In genomic region chr19:18758916-18759315, GRCm38 (mm10) we compare ENCODE assay signal across 10 mouse cellular contexts. TPM values are rescaled to one million over a fixed set of nuclear protein-coding genes. Genes with fewer than 3 reads are reported as not detected.
DNase-seq lines count a peak whose midpoint lies in the region; ATAC-seq lines count a peak whose summit lies in the region.
"Had no signal": no experiment of that assay in that cellular context is flagged by ENCODE, and none has a peak within 500 bp of the region (broad histone marks: within the 10 kb centered on the region; RNA-seq: fewer than 3 reads in every experiment).

No protein-coding gene starts in this region.

- H3K9ac ChIP-seq in midbrain, embryonic 13.5 days (replicated peaks): no peak overlapping the region
- H3K9ac ChIP-seq: liver, embryonic 13.5 days had no signal

- H3K27ac ChIP-seq in midbrain, embryonic 13.5 days: no peak overlapping the region
- H3K27ac ChIP-seq: liver, embryonic 13.5 days had no signal

- H3K9me3 ChIP-seq in midbrain, embryonic 13.5 days: no peaks in the 10 kb centered on the region
- H3K9me3 ChIP-seq: liver, embryonic 13.5 days had no signal

- peaks cover 4% of the 10 kb centered on the region; the same call in 1 of the 2 replicates for H3K4me1 ChIP-seq in midbrain, embryonic 13.5 days (replicated peaks)

- H3K4me3 ChIP-seq in midbrain, embryonic 13.5 days (replicated peaks): no peak overlapping the region
- H3K4me3 ChIP-seq: liver, embryonic 13.5 days had no signal

- no peaks in the 10 kb centered on the region for H3K36me3 ChIP-seq in midbrain, embryonic 13.5 days
- H3K36me3 ChIP-seq: liver, embryonic 13.5 days had no signal

- H3K4me2 ChIP-seq in midbrain, embryonic 13.5 days (replicated peaks): no peak overlapping the region
- H3K4me2 ChIP-seq: liver, embryonic 13.5 days had no signal

- 0 out of 2 replicates have a peak, but pooled peaks have one; percentile 60 for ATAC-seq in midbrain, embryonic 13.5 days
- ATAC-seq in erythroblast, adult 5-6 weeks (replicated peaks; ENCODE audit: low FRiP score, poor library complexity, severe bottlenecking): no peak

- H3K27me3 ChIP-seq in midbrain, embryonic 13.5 days: no peaks in the 10 kb centered on the region
- H3K27me3 ChIP-seq: liver, embryonic 13.5 days had no signal

- WGBS in midbrain, embryonic 13.5 days: 16% methylated on average over 9 of the region's 9 CpGs

- DNase-seq in kidney, adult 11 months: peak; percentile 12
- DNase-seq in kidney, adult 18-20 months: no peak
- DNase-seq in R1 (ENCODE audit: low read depth, low spot score): peak; percentile 18
- DNase-seq in kidney, adult 9 months: peak; percentile 18
- no peak for DNase-seq in layer of hippocampus, postnatal 25 days (ENCODE audit: extremely low spot score in 1 of 2, low spot score in 1 of 2)
- DNase-seq: layer of hippocampus, adult 9-11 months; liver, embryonic 13.5 days; thymus, postnatal 25 days had no signal

RNA-seq across cellular contexts. Expression of gene Trpm6, which starts 9.1 kb away (rescaled TPM):
- polyA plus RNA-seq in midbrain, embryonic 13.5 days (2015; fragmentation: Nextera tagmentation; extraction: Ambion mirVana): 0.36 and 0.43 TPM in 2 replicates
- under 1 TPM; 0.17 to 0.28 TPM for total RNA-seq in layer of hippocampus, postnatal 25 days (2021)
- total RNA-seq in erythroblast, adult 5-6 weeks (2015; ENCODE audit: low replicate concordance): not detected in 2 replicates
- 0.68 TPM in 1 of 2 replicates, not detected in the other for total RNA-seq in erythroblast, adult 5-6 weeks (2017; ENCODE audit: low replicate concordance)

RNA-seq across cellular contexts. Expression of gene D030056L22Rik, which starts 45.9 kb away (rescaled TPM):
- polyA plus RNA-seq in midbrain, embryonic 13.5 days (2015; fragmentation: Nextera tagmentation; extraction: Ambion mirVana): 57.5 and 63.1 TPM in 2 replicates
- 10 to 100 TPM; 20.6 to 23.5 TPM for total RNA-seq in layer of hippocampus, postnatal 25 days (2021)
- 30.1 and 40.0 TPM in 2 replicates for total RNA-seq in erythroblast, adult 5-6 weeks (2015; ENCODE audit: low replicate concordance)
- total RNA-seq in erythroblast, adult 5-6 weeks (2017; ENCODE audit: low replicate concordance): 17.3 and 21.9 TPM in 2 replicates

Comparison
In these comparisons a context has a peak if more than half of its experiments do, and no peak if none do; other contexts are left out.
1. DNase-seq: peak in kidney, adult 11 months (single experiment), R1 (single experiment) and kidney, adult 9 months (single experiment); none in kidney, adult 18-20 months (single experiment) and layer of hippocampus, postnatal 25 days (0 of 2).